Mouse (Mus musculus) liver, adult 2 months (tissue): ENCODE results near the gene Ankrd31.

Experiments used
- CTCF ChIP-seq: fragments of 200-500 bp; IDR thresholded peaks from 2 replicates; pipeline ENCODE4 v1.5.1; 2011; ENCODE audit warnings: low read depth, low read length, control low read depth
- POLR2A ChIP-seq: fragments of 200-500 bp; IDR thresholded peaks from 2 replicates; pipeline ENCODE4 v1.6.1; 2011; ENCODE audit warnings: low read length, control low read depth; ENCODE audit not compliant: insufficient read depth; ENCODE audit errors: extremely low read depth

DNA sequence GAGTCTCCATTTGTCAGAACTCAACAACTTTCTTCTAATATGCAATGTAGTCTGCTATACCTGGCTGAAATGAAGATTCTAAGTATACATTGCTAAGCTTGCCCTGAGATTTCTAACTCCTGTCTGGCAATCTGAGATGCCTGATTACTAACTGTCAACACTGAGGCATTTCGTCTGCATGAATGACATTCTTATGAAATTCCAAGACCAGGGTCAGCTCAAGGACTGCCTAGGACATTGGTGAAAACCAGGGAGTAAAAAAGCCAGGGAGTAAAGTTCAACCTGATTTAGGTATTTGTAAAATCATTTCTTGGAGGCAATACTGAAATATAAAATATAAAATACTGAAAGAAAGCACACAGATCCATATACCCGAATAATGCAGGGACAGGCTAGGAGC is 45.4 kb downstream of the Ankrd31 start:
- TF ChIP-seq POLR2A (no peak), CTCF (no peak)
